Mouse (Mus musculus) spleen, embryonic (tissue): Measurements from ENCODE around the gene Olfr311.

Experiments
- CTCF ChIA-PET: fragments of 350-600 bp; sonication (Branson Sonifier 250); formaldehyde crosslinking; loops from one replicate; lab custom pipeline; 2022; lab: Charles Lee

Olfr311 gene

DNA sequence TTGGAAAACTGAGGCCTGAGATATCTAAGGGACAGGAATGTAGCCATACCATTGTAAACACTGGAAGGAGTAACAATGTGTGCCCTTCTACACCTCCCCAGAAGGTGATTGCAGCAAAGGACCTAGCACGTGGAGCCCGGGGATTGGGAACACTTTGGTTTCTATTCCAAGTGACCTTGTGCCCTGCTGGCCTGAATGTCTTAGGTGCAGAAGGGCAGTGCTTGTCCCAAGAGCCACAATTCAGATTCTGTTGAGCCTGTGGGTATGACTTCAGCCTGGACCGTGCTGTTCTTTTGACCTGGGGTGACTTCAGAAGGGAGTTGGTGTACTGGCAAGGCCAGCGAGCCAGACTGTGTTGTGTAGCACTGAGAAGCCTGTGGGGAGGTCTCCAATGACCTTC is 31.9 kb downstream of the Olfr311 start:
- CTCF ChIA-PET: no interaction called here

GRCm38 (mm10) chr11:58883756-58884155 is 44.7 kb downstream of the Olfr311 start:
- CTCF ChIA-PET: no interaction called here

DNA sequence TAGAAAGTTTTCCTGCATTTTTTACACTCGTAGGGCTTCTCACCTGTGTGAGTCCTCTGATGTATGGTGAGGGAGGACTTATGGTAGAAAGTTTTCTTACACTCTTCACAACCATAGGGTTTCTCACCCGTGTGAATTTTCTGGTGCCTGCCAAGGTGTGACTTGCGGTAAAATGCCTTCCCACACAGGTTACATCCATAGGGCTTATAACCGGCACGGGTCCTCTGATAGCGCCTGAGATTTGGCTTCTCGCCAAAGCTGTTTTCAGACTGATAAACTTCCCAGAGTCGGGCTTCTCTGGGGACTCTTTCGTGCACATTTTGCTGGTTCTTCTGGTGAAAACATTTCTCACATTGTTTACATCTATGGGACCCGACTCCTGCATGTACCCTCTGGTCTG is 51.5 kb downstream of the Olfr311 start:
- CTCF ChIA-PET: no interaction called here
